Mouse (Mus musculus) C2C12 (cell line): Measurements from ENCODE around the gene Dnajc5g.

Source experiments
- CEBPB ChIP-seq: IDR thresholded peaks from one replicate; pipeline ENCODE4 v1.6.1; 2011; ENCODE audit warnings: low read depth, mild to moderate bottlenecking, control low read depth, moderate library complexity
- CTCF ChIP-seq: IDR thresholded peaks from one replicate; pipeline ENCODE4 v1.5.1; 2011; ENCODE audit not compliant: control insufficient read depth, insufficient read depth, insufficient read length
- FOSL1 ChIP-seq: IDR thresholded peaks from one replicate; pipeline ENCODE4 v1.8.0; 2011; ENCODE audit warnings: mild to moderate bottlenecking, low read length; ENCODE audit not compliant: poor library complexity, insufficient read depth, severe bottlenecking
- MAX ChIP-seq: IDR thresholded peaks from one replicate; pipeline ENCODE4 v1.6.1; 2011; ENCODE audit warnings: mild to moderate bottlenecking, control low read depth
- MYOD1 ChIP-seq: IDR thresholded peaks from one replicate; pipeline ENCODE4 v1.6.1; 2011; ENCODE audit warnings: low read depth; ENCODE audit not compliant: control insufficient read depth, insufficient read length
- MYOG ChIP-seq: IDR thresholded peaks from one replicate; pipeline ENCODE4 v1.6.1; 2011; ENCODE audit not compliant: control insufficient read depth, insufficient read length; ENCODE audit errors: extremely low read depth
- USF1 ChIP-seq: IDR thresholded peaks from one replicate; pipeline ENCODE4 v1.6.1; 2011; ENCODE audit warnings: low read depth, mild to moderate bottlenecking, control low read depth, moderate library complexity

DNA sequence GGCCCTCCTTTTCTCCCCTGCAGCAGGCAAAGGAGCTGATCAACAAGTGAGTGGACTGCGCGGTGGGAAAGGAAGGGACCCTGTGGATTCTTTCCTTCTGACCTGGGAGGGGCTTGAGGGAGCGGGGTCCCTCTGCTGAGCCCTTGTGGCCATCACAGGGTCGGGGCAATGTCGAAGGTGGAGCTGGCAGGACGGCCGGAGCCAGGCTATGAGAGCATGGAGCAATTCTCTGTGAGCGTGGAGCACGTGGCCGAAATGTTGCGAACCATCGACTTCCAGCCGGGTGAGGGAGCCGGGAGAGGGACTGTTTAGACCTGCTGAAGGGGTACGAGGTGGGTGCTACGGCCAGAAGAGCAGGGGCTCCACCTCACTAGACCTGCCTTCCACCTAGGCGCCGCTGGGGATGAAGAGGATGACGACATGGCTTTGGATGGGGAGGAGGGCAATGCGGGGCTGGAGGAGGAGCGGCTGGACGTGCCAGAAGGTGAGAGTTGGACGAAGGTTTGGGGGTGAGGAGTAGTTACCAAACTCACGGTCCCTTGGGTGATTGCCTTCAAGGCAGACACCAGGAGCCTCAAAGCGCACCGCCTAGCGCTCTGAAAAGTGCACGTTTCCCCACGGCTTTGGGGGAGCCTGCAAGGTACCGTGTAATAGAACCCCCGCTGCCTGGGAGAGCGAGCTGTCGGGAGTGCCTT is 30.8 kb downstream of the Dnajc5g start:
- no peak for TF ChIP-seq CTCF
- TF ChIP-seq USF1 = no peak
- TF ChIP-seq CEBPB = no peak
- TF ChIP-seq MYOD1 = no peak
- no peak for TF ChIP-seq MAX
- TF ChIP-seq MYOG = no peak
- no peak for TF ChIP-seq FOSL1
